Mouse (Mus musculus): ENCODE measurements around the gene Arpc1b.

DNA sequence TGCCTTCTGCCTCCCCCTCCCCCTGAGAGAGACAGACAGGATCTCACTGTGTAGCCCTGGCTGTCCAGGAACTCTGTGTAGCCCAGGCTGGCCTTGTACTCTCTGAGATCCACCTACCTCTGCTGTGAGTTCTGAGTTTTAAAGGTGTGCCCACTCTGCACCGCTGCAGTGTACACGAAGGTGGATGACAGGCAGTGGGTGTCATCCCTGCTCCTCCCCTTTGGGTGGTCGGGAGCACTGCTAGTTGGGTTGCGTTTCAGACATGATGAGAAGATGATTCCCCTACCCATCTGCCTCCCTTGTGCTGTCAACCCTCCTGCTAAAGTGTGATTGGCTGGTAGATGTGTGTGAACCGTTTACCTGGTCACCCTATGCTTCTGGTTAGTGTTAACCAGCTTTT is 4.4 kb downstream of the Arpc1b start:
- TF ChIP-seq POLR2A (IDR thresholded peaks at IDR 0.05; ENCODE audit: low read depth, low read length) = no peak
- TF ChIP-seq CTCF (IDR thresholded peaks at IDR 0.05; ENCODE audit: extremely low read depth, insufficient read length, insufficient replicate concordance, low read depth, low read length) = no peak

Measured in small intestine, adult 2 months (tissue).